Mouse (Mus musculus) heart, adult 8-10 months (tissue): ENCODE data around the gene Rbp7. TPM values are rescaled to one million over a fixed set of nuclear protein-coding genes. Genes with fewer than 3 reads are reported as not detected.
"Not testable (repeated sequence)": the region's sequence is repeated elsewhere in the genome, so short reads cannot be mapped to it uniquely, and the experiment has no call there.

Source experiments
- DNase-seq: peaks from one replicate; pipeline ENCODE4 v3.0.0; 2022; ENCODE audit warnings: low spot score
- total RNA-seq, 4 experiments: library from RNA; stranded (reverse); gene quantifications; 2 replicates each; pipeline ENCODE4 v1.2.4; 2022

The Rbp7 gene
- total RNA-seq = 10 to 100 TPM; 41.4 to 66.1 (median 52.8) TPM

DNA sequence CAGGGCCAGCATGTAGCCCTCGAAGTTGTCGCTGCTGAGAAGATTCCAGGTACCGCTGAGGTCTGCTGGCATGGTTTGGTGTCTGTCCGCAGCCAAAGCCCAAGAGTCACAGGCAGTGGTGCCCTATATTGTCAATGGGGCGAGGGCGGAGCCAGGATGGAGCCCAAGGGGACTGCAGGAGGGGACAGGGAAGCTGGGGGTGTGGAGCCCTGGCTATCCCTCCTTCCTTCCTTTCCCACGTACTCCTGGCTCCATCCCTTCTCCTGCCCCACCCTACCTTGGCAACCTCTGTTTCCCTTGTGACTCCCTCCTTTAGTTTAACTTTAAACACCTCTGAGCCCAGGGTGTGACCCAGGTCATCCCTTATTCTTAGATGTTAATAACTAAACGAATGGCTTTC lies at the start of gene Rbp7:
Gene Rbp7 (minus strand): TSS at position 100 of the 400 bp plus-strand sequence.
- peak; percentile 58 for DNase-seq

DNA sequence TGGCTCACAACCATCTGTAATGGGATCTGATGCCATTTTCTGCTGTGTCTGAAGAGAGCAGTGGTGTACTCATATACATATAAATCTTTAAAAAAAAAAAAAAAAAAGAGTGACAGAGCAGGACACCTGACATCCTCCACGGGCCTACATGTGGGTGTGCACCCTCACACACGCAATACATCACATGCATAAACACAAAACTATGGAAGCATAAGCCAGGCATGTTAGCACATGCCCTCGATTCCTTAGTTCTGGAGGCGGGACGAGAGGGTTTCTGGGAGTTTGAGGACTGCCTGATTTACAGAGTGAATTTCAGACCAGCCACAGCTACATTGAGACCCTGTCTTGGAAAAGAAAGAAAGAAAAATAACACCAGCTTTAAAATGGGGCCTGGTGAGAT lies 49.6 kb upstream of the Rbp7 start:
- DNase-seq = no peak

GRCm38 (mm10) chr4:149499790-149500189 lies 45.0 kb upstream of the Rbp7 start:
- no peak for DNase-seq

GRCm38 (mm10) chr4:149498901-149499300 lies 44.1 kb upstream of the Rbp7 start:
- DNase-seq = no peak

DNA sequence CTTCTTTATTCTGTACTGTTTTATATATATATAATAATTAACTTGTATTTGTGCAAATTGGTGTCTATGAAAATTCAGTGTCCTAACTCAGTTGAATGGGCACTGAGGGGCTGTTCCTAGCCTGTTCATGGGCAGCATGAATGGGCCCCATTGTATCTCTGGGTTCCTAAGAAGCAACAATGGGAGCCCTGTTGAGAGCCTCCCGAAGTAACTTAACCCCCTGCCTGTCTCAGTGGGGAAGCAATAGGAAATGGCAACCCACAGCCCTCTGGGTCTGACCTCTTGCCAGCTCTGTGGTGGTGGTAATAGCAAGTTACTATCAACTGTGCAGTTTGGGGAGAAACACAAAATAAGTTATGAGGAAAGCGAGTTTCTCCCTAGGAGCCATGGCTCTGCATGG lies 41.8 kb upstream of the Rbp7 start:
- DNase-seq = no peak

- no peak for DNase-seq
Measured at GRCm38 (mm10) chr4:149491151-149491550, 36.4 kb upstream of the Rbp7 start.

- DNase-seq = peak; percentile 40
Measured at GRCm38 (mm10) chr4:149489415-149490240, 34.9 kb upstream of the Rbp7 start.

- DNase-seq = no peak
Measured at GRCm38 (mm10) chr4:149487729-149488128, 33.0 kb upstream of the Rbp7 start.

DNA sequence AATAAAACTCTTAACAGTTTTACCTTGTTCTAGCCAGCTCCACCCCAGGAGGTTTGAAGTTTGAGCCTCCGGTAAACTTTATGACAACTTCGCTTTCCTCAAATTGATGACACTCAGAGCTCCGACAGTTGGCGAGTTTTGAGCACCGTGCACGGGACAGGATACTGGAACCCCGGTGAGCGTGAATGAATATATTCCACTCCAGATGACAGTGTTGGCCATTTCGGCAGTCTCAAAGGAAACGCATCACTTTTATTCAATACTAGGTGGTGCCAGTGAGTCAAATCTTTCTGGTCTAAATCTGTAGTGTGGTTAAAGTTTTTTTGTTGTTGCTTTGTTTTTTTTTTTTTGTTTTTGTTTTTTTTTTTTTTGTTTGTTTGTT lies 31.0 kb upstream of the Rbp7 start:
- peak; percentile 38 for DNase-seq

- peak; percentile 94 for DNase-seq
Measured at GRCm38 (mm10) chr4:149485053-149485824, 30.5 kb upstream of the Rbp7 start, which contains the start of the genes Nmnat1 and Lzic. TSS of gene Nmnat1 (minus strand) at chr4:149485202. TSS of gene Lzic (plus strand) at chr4:149485229.

- DNase-seq = peak; percentile 37
Measured at GRCm38 (mm10) chr4:149484566-149484965, 29.8 kb upstream of the Rbp7 start.

DNA sequence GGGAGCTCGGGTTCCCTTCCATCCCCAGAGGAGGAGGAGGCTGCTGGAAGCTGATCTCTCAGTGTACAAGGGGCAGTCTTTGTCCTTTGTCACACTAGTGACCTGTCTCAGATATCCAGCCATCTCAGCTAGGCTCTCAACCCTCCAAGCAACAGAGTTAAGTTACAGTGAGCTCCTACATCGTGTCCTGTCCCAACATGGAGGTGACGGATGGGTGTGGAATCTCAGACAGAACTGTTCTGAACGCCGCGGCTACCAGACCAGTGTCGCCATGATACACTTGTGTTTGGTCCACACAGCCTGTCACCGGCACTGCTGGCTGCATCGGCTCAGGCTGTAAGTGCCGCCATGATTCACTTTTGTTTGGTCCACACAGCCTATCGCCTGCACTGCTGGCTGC lies 22.3 kb upstream of the Rbp7 start, which contains the start of gene Tmem274:
Gene Tmem274 (plus strand): TSS at position 301 of the 400 bp plus-strand sequence.
- DNase-seq = no peak

DNA sequence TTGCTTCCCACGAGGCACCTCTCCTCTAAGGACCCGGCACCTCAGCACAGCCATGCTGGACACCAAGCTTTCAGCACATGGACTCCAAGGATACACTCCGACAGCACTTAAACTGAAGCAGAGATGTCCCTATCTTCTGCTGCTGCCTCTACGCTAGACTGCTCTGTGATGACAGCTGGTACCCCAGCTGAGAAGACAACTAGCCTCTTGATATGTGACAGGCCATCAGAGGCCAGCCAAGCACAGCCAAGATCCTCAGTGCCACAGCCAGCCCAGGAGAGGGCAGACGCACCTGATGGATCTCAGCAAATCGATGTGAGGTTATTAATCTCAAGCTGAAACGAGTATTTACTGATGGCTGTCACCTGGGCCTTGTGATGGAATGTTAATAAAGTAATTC lies 20.3 kb upstream of the Rbp7 start:
- no peak for DNase-seq

DNA sequence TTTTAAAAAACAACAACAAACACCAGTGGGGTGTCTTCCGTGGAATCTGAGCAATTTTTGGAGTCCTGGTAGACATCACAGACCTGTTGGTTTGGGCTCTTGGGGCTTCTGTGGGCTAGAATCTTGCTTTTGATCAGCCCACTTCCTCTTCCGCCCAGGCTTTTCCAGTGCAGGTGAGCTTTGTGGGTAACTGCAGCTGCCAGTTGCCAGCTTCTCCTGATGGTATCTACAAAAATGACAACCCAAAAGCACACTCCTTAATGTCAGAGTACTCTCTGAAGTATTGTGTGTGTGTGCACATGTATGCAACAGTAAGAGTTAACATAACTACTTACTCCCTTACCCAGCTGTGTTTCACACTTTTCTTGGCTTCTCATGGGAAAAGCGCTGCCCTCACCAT lies 14.8 kb upstream of the Rbp7 start:
- DNase-seq = no peak

DNA sequence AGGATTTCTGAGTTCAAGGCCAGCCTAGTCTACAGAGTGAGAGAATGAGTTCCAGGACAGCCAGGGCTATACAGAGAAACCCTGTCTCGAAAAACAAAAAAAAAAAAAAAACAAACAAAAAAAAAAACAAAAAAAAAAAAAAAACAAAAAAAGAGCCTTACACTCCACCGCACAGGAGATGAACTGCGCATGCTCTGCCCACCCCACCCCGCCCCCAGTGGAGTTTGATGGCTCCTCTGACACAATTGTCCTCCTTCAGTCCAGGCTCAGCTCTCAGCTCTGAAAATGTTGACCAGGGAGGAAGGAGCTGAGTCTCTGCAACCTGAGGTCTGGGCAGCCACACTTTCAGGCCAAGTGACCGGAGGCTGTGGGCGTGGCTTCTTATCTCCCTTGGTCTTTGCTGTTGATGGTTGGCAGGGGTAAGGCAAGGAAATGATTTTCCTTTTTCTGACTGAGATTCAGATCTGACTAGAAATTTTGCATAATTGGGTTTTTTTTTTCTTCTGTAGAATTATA lies 8.7 kb upstream of the Rbp7 start:
- no peak for DNase-seq

DNA sequence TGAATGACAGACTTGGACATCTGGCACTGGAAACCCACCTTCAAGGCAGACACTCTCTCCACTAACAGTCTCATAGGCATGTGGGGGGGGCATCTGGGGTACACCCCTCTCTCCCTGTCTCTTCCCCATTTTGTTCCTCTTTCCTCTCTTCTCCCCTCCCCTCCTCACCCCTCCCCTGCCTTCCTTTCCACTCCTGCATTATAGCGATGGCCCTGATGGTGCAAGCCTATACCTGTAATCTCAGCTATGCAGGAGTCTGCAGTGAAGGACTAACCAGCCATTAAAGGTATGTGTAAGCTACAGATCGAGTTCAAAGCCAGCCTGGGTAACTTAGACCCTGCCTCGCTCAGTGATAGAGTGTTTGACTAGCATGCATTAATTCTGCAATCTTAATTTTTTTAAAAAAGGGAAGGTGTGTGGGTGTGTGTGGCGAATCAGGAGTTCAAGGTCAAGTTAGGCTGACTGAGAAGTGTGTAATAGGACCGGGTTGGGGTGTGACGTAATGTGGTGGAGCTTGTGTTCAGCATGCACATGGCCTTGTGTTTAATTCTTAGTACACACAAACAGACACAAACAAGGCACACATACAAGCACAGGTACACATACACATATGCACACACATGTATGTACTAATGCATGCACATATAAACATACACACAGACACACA lies 7.7 kb upstream of the Rbp7 start:
- DNase-seq = no peak

DNA sequence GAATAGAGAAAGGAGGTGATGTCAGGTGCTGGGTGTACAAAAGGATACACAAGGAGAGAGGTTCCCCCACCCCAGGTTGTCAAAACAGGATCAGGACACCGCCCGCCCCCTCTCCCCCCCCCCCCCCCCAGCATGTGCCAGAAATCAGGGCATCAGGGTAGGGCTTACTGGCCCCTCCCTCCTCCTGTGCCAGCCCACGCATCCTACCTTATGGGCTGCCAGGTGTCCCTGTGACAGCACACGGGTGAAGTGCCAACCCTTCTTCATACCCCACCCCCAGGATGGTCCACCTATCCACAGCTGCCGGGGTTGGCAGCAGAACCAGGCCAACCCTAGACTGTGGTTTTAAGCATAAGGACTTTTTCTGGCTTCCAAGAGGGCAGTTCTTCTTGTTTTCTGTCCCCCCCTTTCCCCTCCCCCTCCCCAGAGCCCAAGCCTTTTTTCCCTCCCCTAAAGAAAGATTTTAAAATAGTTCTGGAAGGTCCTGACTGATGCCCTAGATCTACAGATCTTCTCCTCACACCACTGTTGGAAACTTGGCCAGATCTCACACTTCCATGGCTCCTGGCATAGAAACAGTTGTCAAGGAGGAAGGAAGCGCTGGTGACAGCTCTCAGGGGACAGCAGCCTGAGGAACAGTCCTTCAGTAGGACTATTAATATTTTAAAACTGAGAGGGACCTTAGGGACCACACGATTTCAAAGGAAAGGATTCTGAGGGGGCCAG lies 7.0 kb upstream of the Rbp7 start:
- peak; percentile 33 for DNase-seq

GRCm38 (mm10) chr4:149460475-149460874 lies 5.7 kb upstream of the Rbp7 start:
- DNase-seq = not testable (repeated sequence)

GRCm38 (mm10) chr4:149459425-149459824 lies 4.6 kb upstream of the Rbp7 start:
- no peak for DNase-seq

DNA sequence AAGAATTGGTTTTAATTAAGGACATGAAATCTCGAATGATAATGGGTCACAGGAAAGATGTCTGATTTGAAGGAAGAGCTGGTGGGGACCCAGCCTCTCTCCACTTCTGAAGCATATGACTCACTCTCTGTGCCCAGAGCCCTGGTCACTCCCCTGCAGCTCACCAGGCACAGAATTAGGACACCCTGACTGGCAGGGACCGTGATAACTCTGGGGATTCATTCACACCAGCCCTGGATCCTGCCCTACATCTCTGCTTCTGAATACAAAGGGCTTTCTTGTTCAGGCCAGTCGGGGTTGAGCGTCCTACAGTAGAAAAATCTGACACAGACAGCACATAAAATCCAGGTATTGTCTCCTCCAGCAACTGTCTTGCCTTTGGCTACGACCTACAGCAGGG lies 3.7 kb upstream of the Rbp7 start:
- DNase-seq = no peak

- DNase-seq = peak; percentile 78
Measured at GRCm38 (mm10) chr4:149457831-149458430, 3.2 kb upstream of the Rbp7 start.
